Mouse (Mus musculus) heart, postnatal 0 days (tissue): ENCODE results near the gene Mov10.

ENCODE experiments used
- CTCF ChIP-seq: IDR thresholded peaks from 2 replicates; pipeline ENCODE4 v1.5.1; 2016; ENCODE audit warnings: antibody characterized with exemption, control low read depth, low read depth
- EP300 ChIP-seq: IDR thresholded peaks from 2 replicates; pipeline ENCODE4 v1.6.1; 2016; ENCODE audit warnings: antibody characterized with exemption, low read depth

DNA sequence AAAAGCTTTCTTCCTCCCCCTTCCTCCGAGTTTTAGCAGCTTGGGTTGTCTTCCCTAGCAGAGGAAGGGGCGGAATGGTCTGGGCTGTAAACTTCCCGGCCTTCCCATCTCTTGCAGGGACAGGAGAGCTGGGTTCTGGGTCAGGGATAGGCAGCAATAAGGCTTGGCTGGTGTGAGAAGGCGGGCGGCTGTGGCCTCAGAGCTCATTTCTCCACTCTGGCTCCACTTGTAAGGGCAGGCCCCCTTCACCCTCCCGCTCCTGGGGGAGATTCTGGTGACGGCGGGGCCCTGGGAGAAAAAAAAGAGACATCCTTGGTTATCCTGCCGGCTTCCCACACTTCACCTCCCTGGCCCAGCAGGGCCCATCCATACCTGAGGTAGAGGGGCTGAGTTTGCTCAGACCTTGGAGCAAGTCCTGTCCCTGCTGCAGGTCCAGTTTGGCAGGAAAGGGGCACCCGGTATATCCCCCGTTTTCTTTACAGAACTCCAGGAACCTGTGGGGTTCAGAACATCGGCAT, 23.4 kb downstream of the Mov10 start:
- no peak for TF ChIP-seq CTCF
- TF ChIP-seq EP300 = no peak
